Mouse (Mus musculus): Measurements from ENCODE around the gene Dcaf1.

Dcaf1 gene

GRCm38 (mm10) chr9:106908715-106909114 lies 87.0 kb downstream of the Dcaf1 start:
- peak in 1 of 2 experiments; percentile 38 for DNase-seq

GRCm38 (mm10) chr9:106911624-106912023 lies 90.0 kb downstream of the Dcaf1 start:
- peak in 1 of 2 experiments; percentile 27 for DNase-seq

- DNase-seq: no peak
These were observed 92.1 kb downstream of the Dcaf1 start for GRCm38 (mm10) chr9:106913759-106914158.

- no peak for DNase-seq
These were observed 93.2 kb downstream of the Dcaf1 start for GRCm38 (mm10) chr9:106914878-106915277.
